Mouse (Mus musculus): ENCODE measurements around the gene Obsl1. TPM values are rescaled to one million over a fixed set of nuclear protein-coding genes. Genes with fewer than 3 reads are reported as not detected.

The Obsl1 gene
- polyA plus RNA-seq, 1 experiment from 2014 or later = 22.0 TPM

GRCm38 (mm10) chr1:75501905-75502304, 4.3 kb downstream of the Obsl1 start:
- peaks cover 15% of the 10 kb centered on the region for H3K4me1 ChIP-seq (ENCODE audit: control insufficient read depth, insufficient read depth, low read length)
- H3K4me2 ChIP-seq (ENCODE audit: low read length) = no peak overlapping the region
- H3K27ac ChIP-seq (replicated peaks; ENCODE audit: low read depth, low read length) = no peak overlapping the region
- no peak for DNase-seq
- H3K9ac ChIP-seq (replicated peaks; ENCODE audit: low read length) = no peak overlapping the region
- WGBS = 96% methylated on average over 9 of the region's 9 CpGs
- ATAC-seq (ENCODE audit: low FRiP score, low TSS enrichment) = no peak
- H3K9me3 ChIP-seq (ENCODE audit: control insufficient read depth, low read length) = no peaks in the 10 kb centered on the region
- no peak overlapping the region for H3K4me3 ChIP-seq (replicated peaks; ENCODE audit: low read depth, low read length)
- 0 out of 2 replicates have a peak, but pooled peaks cover 5% of the 10 kb centered on the region for H3K27me3 ChIP-seq (ENCODE audit: control insufficient read depth, insufficient read depth, low read length)
- H3K36me3 ChIP-seq (ENCODE audit: control insufficient read depth, insufficient read depth, low read length) = peaks cover 37% of the 10 kb centered on the region

- Histone ChIP-seq H3K27ac (replicated peaks; ENCODE audit: low read depth, low read length) (no peak overlapping the region), H3K27me3 (ENCODE audit: control insufficient read depth, insufficient read depth, low read length) (0 out of 2 replicates have a peak, but pooled peaks cover 5% of the 10 kb centered on the region), H3K9me3 (ENCODE audit: control insufficient read depth, low read length) (no peaks in the 10 kb centered on the region), H3K9ac (replicated peaks; ENCODE audit: low read length) (no peak overlapping the region), H3K36me3 (ENCODE audit: control insufficient read depth, insufficient read depth, low read length) (peaks cover 37% of the 10 kb centered on the region), H3K4me3 (replicated peaks; ENCODE audit: low read depth, low read length) (no peak overlapping the region), H3K4me1 (ENCODE audit: control insufficient read depth, insufficient read depth, low read length) (0 out of 2 replicates have a peak, but pooled peaks cover 5% of the 10 kb centered on the region), H3K4me2 (ENCODE audit: low read length) (no peak overlapping the region)
- WGBS = 86% methylated on average over 7 of the region's 7 CpGs
- no peak for ATAC-seq (ENCODE audit: low FRiP score, low TSS enrichment)
- DNase-seq = no peak
These were observed 6.8 kb downstream of the Obsl1 start for GRCm38 (mm10) chr1:75499441-75499840.

DNA sequence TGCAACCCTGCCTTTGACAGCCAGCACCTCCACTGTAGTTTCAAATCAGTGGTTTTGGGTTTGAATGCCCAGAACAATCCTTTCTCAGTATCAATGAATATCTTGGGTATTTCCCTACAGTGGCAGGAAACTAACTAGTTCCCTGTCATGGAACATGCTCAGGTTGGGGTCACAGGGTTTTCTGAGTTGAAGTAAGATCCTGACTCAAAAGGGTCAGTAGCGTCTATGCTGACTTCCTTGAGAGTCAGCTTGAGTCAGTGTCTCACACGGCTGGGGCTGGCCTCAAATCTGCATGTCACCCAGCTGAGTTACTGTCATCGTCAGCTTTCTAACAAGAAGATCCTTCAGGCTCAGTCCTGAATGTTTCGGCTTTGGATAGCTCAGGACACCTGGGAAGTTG, 7.4 kb downstream of the Obsl1 start:
- no peak overlapping the region for H3K27ac ChIP-seq (replicated peaks; ENCODE audit: low read depth, low read length)
- no peak for DNase-seq
- no peaks in the 10 kb centered on the region for H3K9me3 ChIP-seq (ENCODE audit: control insufficient read depth, low read length)
- H3K9ac ChIP-seq (replicated peaks; ENCODE audit: low read length) = no peak overlapping the region
- 0 out of 2 replicates have a peak, but pooled peaks cover 3% of the 10 kb centered on the region for H3K4me1 ChIP-seq (ENCODE audit: control insufficient read depth, insufficient read depth, low read length)
- no peak for ATAC-seq (ENCODE audit: low FRiP score, low TSS enrichment)
- H3K4me2 ChIP-seq (ENCODE audit: low read length) = no peak overlapping the region
- 0 out of 2 replicates have a peak, but pooled peaks cover 5% of the 10 kb centered on the region for H3K27me3 ChIP-seq (ENCODE audit: control insufficient read depth, insufficient read depth, low read length)
- H3K4me3 ChIP-seq (replicated peaks; ENCODE audit: low read depth, low read length) = no peak overlapping the region
- 90% methylated on average over 4 of the region's 4 CpGs for WGBS
- peaks cover 37% of the 10 kb centered on the region for H3K36me3 ChIP-seq (ENCODE audit: control insufficient read depth, insufficient read depth, low read length)

- no peak for ATAC-seq (ENCODE audit: low FRiP score, low TSS enrichment)
- H3K4me1 ChIP-seq (ENCODE audit: control insufficient read depth, insufficient read depth, low read length) = 0 out of 2 replicates have a peak, but pooled peaks cover 3% of the 10 kb centered on the region
- peaks cover 26% of the 10 kb centered on the region for H3K36me3 ChIP-seq (ENCODE audit: control insufficient read depth, insufficient read depth, low read length)
- H3K9ac ChIP-seq (replicated peaks; ENCODE audit: low read length) = no peak overlapping the region
- WGBS = 36% methylated on average over 12 of the region's 12 CpGs
- H3K9me3 ChIP-seq (ENCODE audit: control insufficient read depth, low read length) = no peaks in the 10 kb centered on the region
- no peak overlapping the region for H3K4me2 ChIP-seq (ENCODE audit: low read length)
- no peak overlapping the region for H3K27ac ChIP-seq (replicated peaks; ENCODE audit: low read depth, low read length)
- H3K4me3 ChIP-seq (replicated peaks; ENCODE audit: low read depth, low read length) = no peak overlapping the region
- DNase-seq = peak; percentile 81
- no peaks in the 10 kb centered on the region for H3K27me3 ChIP-seq (ENCODE audit: control insufficient read depth, insufficient read depth, low read length)
These were observed 11.2 kb downstream of the Obsl1 start for GRCm38 (mm10) chr1:75494878-75495548.

- Histone ChIP-seq H3K9ac (replicated peaks; ENCODE audit: low read length) (no peak overlapping the region), H3K4me2 (ENCODE audit: low read length) (no peak overlapping the region), H3K4me1 (ENCODE audit: control insufficient read depth, insufficient read depth, low read length) (0 out of 2 replicates have a peak, but pooled peaks cover 10% of the 10 kb centered on the region), H3K36me3 (ENCODE audit: control insufficient read depth, insufficient read depth, low read length) (peaks cover 12% of the 10 kb centered on the region), H3K27ac (replicated peaks; ENCODE audit: low read depth, low read length) (no peak overlapping the region), H3K9me3 (ENCODE audit: control insufficient read depth, low read length) (no peaks in the 10 kb centered on the region), H3K4me3 (replicated peaks; ENCODE audit: low read depth, low read length) (no peak overlapping the region), H3K27me3 (ENCODE audit: control insufficient read depth, insufficient read depth, low read length) (peaks cover 13% of the 10 kb centered on the region)
- 39% methylated on average over 24 of the region's 24 CpGs for WGBS
- no peak for ATAC-seq (ENCODE audit: low FRiP score, low TSS enrichment)
- DNase-seq = no peak
These were observed 13.6 kb downstream of the Obsl1 start for GRCm38 (mm10) chr1:75492579-75493170.

- no peak overlapping the region for H3K9ac ChIP-seq (replicated peaks; ENCODE audit: low read length)
- H3K4me3 ChIP-seq (replicated peaks; ENCODE audit: low read depth, low read length) = no peak overlapping the region
- no peak overlapping the region for H3K4me2 ChIP-seq (ENCODE audit: low read length)
- DNase-seq (no peak), ATAC-seq (ENCODE audit: low FRiP score, low TSS enrichment) (no peak)
- H3K36me3 ChIP-seq (ENCODE audit: control insufficient read depth, insufficient read depth, low read length) = peaks cover 16% of the 10 kb centered on the region
- no peak overlapping the region for H3K27ac ChIP-seq (replicated peaks; ENCODE audit: low read depth, low read length)
- peaks cover 28% of the 10 kb centered on the region for H3K27me3 ChIP-seq (ENCODE audit: control insufficient read depth, insufficient read depth, low read length)
- H3K4me1 ChIP-seq (ENCODE audit: control insufficient read depth, insufficient read depth, low read length) = peaks cover 21% of the 10 kb centered on the region
- WGBS = 83% methylated on average over 34 of the region's 34 CpGs
- no peaks in the 10 kb centered on the region for H3K9me3 ChIP-seq (ENCODE audit: control insufficient read depth, low read length)
These were observed 15.3 kb downstream of the Obsl1 start for GRCm38 (mm10) chr1:75490785-75491551.

GRCm38 (mm10) chr1:75487405-75488161, 18.7 kb downstream of the Obsl1 start:
- Histone ChIP-seq H3K27ac (replicated peaks; ENCODE audit: low read depth, low read length) (no peak overlapping the region), H3K9ac (replicated peaks; ENCODE audit: low read length) (peak overlapping the region; percentile 45; the same call in 1 of the 2 replicates), H3K36me3 (ENCODE audit: control insufficient read depth, insufficient read depth, low read length) (peaks cover 50% of the 10 kb centered on the region), H3K4me2 (ENCODE audit: low read length) (peak overlapping the region; percentile 86), H3K9me3 (ENCODE audit: control insufficient read depth, low read length) (no peaks in the 10 kb centered on the region), H3K27me3 (ENCODE audit: control insufficient read depth, insufficient read depth, low read length) (peaks cover 46% of the 10 kb centered on the region), H3K4me1 (ENCODE audit: control insufficient read depth, insufficient read depth, low read length) (peaks cover 18% of the 10 kb centered on the region), H3K4me3 (replicated peaks; ENCODE audit: low read depth, low read length) (peak overlapping the region; percentile 45)
- ATAC-seq (ENCODE audit: low FRiP score, low TSS enrichment) (peak; percentile 70), DNase-seq (peak; percentile 84)
- whole genome bisulfite sequencing = 1% methylated on average over 62 of the region's 62 CpGs

DNA sequence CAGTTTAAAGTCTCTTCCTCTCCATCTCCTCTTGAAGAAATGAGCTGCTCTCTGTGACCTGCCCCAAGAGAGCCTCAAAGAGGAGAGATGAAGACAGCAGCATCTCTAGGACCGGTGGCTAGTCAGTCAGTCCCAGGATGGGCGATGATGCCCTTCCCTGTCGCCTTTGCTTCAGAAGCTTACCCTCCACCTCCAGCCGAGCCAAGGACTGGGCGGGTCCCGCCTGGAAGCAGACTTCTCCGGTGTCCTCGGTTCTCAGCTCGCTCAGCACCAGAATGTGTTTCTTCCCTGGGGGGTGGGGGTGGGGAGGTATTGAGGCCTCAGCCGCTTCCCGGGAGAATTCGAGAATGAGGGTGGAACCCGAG, 19.2 kb downstream of the Obsl1 start:
- peak overlapping the region; percentile 45 for H3K4me3 ChIP-seq (replicated peaks; ENCODE audit: low read depth, low read length)
- WGBS = 1% methylated on average over 13 of the region's 13 CpGs
- H3K9me3 ChIP-seq (ENCODE audit: control insufficient read depth, low read length) = no peaks in the 10 kb centered on the region
- peaks cover 46% of the 10 kb centered on the region for H3K27me3 ChIP-seq (ENCODE audit: control insufficient read depth, insufficient read depth, low read length)
- H3K4me2 ChIP-seq (ENCODE audit: low read length) = peak overlapping the region; percentile 86
- no peak overlapping the region for H3K27ac ChIP-seq (replicated peaks; ENCODE audit: low read depth, low read length)
- ATAC-seq (ENCODE audit: low FRiP score, low TSS enrichment) = no peak
- H3K4me1 ChIP-seq (ENCODE audit: control insufficient read depth, insufficient read depth, low read length) = peaks cover 18% of the 10 kb centered on the region
- DNase-seq = no peak
- peak overlapping the region; percentile 45; the same call in 1 of the 2 replicates for H3K9ac ChIP-seq (replicated peaks; ENCODE audit: low read length)
- H3K36me3 ChIP-seq (ENCODE audit: control insufficient read depth, insufficient read depth, low read length) = peaks cover 53% of the 10 kb centered on the region

All from midbrain, embryonic 14.5 days (tissue).